Mouse (Mus musculus) cerebellum, adult 2 months (tissue): ENCODE results near the gene Rars2. TPM values are rescaled to one million over a fixed set of nuclear protein-coding genes. Genes with fewer than 3 reads are reported as not detected.
"Not testable (repeated sequence)": the region's sequence is repeated elsewhere in the genome, so short reads cannot be mapped to it uniquely, and the experiment has no call there.

Source experiments
- DNase-seq, 2 experiments: peaks; one replicate each; pipeline ENCODE4 v3.0.0; 2021
- H3K27ac ChIP-seq: fragments of 200-500 bp; 2 replicates; pipeline ENCODE4 v1.5.1; 2012; ENCODE audit warnings: low read length, control low read depth, inconsistent platforms; ENCODE audit not compliant: insufficient read depth
- H3K27me3 ChIP-seq: fragments of 200-500 bp; 2 replicates; pipeline ENCODE4 v1.6.1; 2012; ENCODE audit warnings: inconsistent platforms, mild to moderate bottlenecking, low read length, moderate library complexity; ENCODE audit not compliant: control insufficient read depth, insufficient read depth
- H3K4me1 ChIP-seq: fragments of 200-500 bp; 2 replicates; pipeline ENCODE4 v1.6.1; 2011; ENCODE audit warnings: low read length; ENCODE audit not compliant: control insufficient read depth, insufficient read depth
- H3K4me3 ChIP-seq: fragments of 200-500 bp; replicated peaks from 2 replicates; pipeline ENCODE3; 2011; ENCODE audit warnings: mild to moderate bottlenecking, low read depth, low read length, control low read depth; ENCODE audit not compliant: insufficient read depth
- CTCF ChIP-seq: fragments of 200-500 bp; IDR thresholded peaks from 2 replicates; pipeline ENCODE4 v1.5.1; 2011; ENCODE audit warnings: low read depth, mild to moderate bottlenecking, control low read depth, low read length, moderate library complexity, borderline replicate concordance; ENCODE audit not compliant: insufficient read depth
- POLR2A ChIP-seq: fragments of 200-500 bp; IDR thresholded peaks from 2 replicates; pipeline ENCODE4 v1.6.1; 2011; ENCODE audit warnings: low read length, control low read depth, borderline replicate concordance; ENCODE audit not compliant: insufficient read depth
- WGBS: fragments of 180-500 bp; shearing (Covaris S2); methylation state at CpG from one replicate; pipeline ENCODE4 v1.1.7; 2018; 5-methylcytosine and 5-hydroxymethylcytosine counted together
- polyA plus RNA-seq: library from polyadenylated mRNA; depleted of rRNA; stranded (reverse); fragments of >200 nt; gene quantifications from 2 replicates; pipeline ENCODE4 v1.2.3, GENCODE M21; 2012; rRNA removed

The Rars2 gene
- 29.2 and 29.9 TPM in 2 replicates for polyA plus RNA-seq

DNA sequence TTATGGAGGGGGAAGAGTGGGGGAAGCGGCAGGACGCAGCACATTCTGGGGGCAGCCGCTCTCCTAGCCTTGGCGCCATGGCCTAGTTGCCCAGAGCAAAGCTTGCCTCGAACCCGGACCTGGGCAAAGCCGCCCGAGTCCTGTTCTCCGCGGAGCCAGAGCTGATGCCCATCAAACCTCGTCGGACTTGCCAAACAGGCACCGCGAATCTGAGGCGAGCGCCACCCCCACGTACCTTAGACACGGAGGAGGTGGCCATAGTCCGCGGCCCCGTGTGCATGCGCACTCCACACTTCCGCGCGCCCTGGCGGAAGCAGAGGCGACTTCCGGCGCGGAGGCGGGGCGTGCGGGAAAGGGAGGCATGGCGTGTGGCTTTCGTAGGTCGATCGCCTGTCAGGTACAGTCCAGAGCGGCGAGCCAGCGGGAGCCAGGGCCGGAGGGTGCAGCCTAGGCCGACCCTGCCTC lies at the start of gene Rars2, which contains the start of gene Orc3:
Rars2 (plus strand) TSS at position 328 of the 465 bp plus-strand sequence.
Orc3 (minus strand) TSS at position 315 of the 465 bp plus-strand sequence.
- DNase-seq: peak; percentile 94 to 95
- Histone ChIP-seq H3K4me3 (peak within 1 kb of the TSS; percentile 76), H3K27me3 (no peaks in the 10 kb centered on the region), H3K27ac (peak within 1 kb of the TSS; percentile 84), H3K4me1 (peaks cover 4% of the 10 kb centered on the region)
- TF ChIP-seq CTCF (no peak), POLR2A (peak; percentile 94)
- WGBS: under 1% methylated on average over 42 of the region's 42 CpGs

DNA sequence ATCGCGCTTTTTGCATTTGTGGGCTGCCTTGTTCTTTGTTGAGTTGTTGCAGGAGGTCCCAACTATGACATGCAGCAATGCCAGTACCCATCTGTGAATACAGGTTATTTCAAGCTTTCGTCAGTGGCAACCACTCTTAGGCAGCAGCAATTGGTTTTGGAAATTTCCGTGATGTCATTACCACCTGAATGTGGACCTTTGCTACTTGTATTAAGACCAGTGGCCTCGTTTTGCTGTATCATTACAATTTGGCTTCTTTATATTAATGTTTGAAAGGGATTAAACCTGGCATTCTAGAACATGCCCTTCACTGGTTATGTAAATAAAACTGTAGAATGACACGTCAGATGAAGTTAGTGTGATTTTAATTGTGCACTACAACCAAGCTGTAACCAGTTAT lies 48.5 kb upstream of the Rars2 start:
- Histone ChIP-seq H3K4me1 (no peaks in the 10 kb centered on the region), H3K27me3 (no peaks in the 10 kb centered on the region), H3K4me3 (no peak overlapping the region), H3K27ac (no peak overlapping the region)
- TF ChIP-seq CTCF: no peak
- no peak for TF ChIP-seq POLR2A
- WGBS: 73% methylated on average over 6 of the region's 6 CpGs
- DNase-seq: no peak

DNA sequence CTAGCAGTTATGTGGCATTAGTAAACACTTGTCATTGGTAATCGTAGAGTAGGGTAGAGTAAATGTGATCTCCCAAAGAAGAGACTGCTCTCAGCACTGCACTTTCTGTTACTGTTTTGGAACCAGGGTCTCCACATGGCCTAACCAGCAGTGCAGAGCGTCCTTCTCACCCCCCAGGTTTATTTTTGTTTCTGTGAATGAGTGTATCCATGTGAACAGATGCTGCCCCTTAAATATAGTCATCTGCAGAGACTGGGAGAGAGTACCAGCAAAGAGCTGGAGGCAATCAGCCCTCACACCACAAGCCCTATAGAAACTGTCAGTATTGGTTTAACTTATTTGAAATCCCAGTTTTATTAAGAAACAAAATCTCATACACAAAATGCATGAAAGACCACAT lies 41.9 kb upstream of the Rars2 start:
- TF ChIP-seq CTCF (no peak), POLR2A (no peak)
- Histone ChIP-seq H3K27ac (no peak overlapping the region), H3K4me1 (no peaks in the 10 kb centered on the region), H3K27me3 (no peaks in the 10 kb centered on the region), H3K4me3 (no peak overlapping the region)
- DNase-seq: no peak
- 84% methylated on average over 2 of the region's 2 CpGs for WGBS

GRCm38 (mm10) chr4:34577028-34577427 lies 37.7 kb upstream of the Rars2 start:
- H3K4me1 ChIP-seq: no peaks in the 10 kb centered on the region
- 76% methylated on average over 2 of the region's 2 CpGs for WGBS
- TF ChIP-seq POLR2A: no peak
- TF ChIP-seq CTCF: no peak; the same call in 1 of the 2 replicates

GRCm38 (mm10) chr4:34579215-34579614 lies 35.5 kb upstream of the Rars2 start:
- no peak overlapping the region for H3K27ac ChIP-seq
- no peaks in the 10 kb centered on the region for H3K27me3 ChIP-seq
- peaks cover 6% of the 10 kb centered on the region for H3K4me1 ChIP-seq
- no peak for TF ChIP-seq POLR2A
- TF ChIP-seq CTCF: no peak
- no peak overlapping the region for H3K4me3 ChIP-seq
- 62% methylated on average over 1 of the region's 1 CpGs for WGBS
- DNase-seq: no peak

More at GRCm38 (mm10) chr4:34577028-34577427, 37.7 kb upstream of the Rars2 start:
- DNase-seq: no peak
- Histone ChIP-seq H3K27me3 (no peaks in the 10 kb centered on the region), H3K4me3 (no peak overlapping the region), H3K27ac (no peak overlapping the region)

DNA sequence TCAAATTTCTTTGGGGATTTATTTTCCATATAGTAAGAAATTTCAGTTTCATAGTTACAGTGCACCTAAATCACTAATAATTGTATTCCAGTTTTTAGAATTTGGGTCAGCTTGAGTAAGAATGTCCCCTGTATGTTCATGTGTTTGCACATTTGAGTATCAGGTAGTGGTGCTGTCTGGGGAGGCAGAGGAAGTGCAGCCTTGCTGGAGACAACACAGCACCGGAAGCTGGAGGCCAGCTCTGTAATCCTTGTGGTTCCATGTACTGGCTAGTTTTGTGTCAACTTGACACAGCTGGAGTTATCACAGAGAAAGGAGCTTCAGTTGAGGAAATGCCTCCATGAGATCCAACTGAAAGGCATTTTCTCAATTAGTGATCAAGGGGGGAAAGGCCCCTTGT lies 33.3 kb upstream of the Rars2 start:
- 82% methylated on average over 1 of the region's 1 CpGs for WGBS
- not testable (repeated sequence) for H3K4me1 ChIP-seq, DNase-seq, H3K4me3 ChIP-seq, H3K27me3 ChIP-seq, H3K27ac ChIP-seq

DNA sequence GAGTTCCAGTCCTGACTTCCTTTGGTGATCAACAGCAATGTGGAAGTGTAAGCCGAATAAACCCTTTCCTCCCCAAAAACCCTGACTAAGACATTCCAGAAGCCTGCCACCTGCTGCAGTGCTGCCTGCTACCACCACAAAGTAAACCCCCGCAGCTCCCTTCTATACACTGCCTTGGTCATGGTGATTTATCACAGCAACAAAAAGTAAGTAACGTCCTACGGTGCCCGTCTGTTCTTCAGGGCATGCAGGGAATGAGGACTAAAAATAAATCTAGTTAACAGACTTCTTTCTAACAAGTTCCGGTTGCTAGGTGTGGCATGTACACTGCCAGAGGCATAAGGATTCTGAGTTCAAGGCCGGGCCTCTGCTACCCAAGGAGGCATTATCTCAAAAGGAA lies 32.8 kb upstream of the Rars2 start:
- DNase-seq: no peak
- no peak overlapping the region for H3K4me3 ChIP-seq
- no peak for TF ChIP-seq CTCF
- TF ChIP-seq POLR2A: no peak
- H3K4me1 ChIP-seq: peaks cover 6% of the 10 kb centered on the region
- H3K27me3 ChIP-seq: no peaks in the 10 kb centered on the region
- no peak overlapping the region for H3K27ac ChIP-seq
- WGBS: 26% methylated on average over 7 of the region's 7 CpGs

GRCm38 (mm10) chr4:34582476-34582875 lies 32.3 kb upstream of the Rars2 start:
- Histone ChIP-seq H3K4me3 (no peak overlapping the region), H3K27me3 (no peaks in the 10 kb centered on the region), H3K27ac (no peak overlapping the region; the same call in 1 of the 2 replicates), H3K4me1 (peaks cover 6% of the 10 kb centered on the region)
- 35% methylated on average over 5 of the region's 5 CpGs for WGBS
- DNase-seq: no peak
- TF ChIP-seq CTCF: no peak

DNA sequence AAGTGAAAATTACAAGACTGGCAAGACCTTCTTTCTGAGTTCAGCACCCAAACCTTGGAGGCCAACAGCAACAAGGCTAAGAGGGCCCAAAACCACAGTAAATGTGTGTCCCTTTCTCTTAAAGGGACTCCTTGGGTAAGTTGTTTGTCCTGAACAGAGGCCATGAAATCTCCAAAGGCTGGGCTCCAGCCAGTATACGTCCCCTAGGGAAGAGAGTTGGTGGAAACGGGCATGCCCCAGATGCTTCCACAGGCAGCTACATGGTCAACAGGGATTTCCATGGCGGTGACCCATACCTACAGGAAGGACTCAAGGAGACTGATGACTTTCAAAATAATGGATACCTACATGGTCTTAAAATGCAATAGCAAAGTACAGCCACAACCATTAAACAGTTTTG lies 31.3 kb upstream of the Rars2 start:
- no peak for DNase-seq
- H3K4me3 ChIP-seq: no peak overlapping the region
- WGBS: 63% methylated on average over 3 of the region's 3 CpGs
- H3K27me3 ChIP-seq: no peaks in the 10 kb centered on the region
- H3K4me1 ChIP-seq: peaks cover 6% of the 10 kb centered on the region
- TF ChIP-seq POLR2A (no peak), CTCF (no peak)
- H3K27ac ChIP-seq: no peak overlapping the region
